Mouse (Mus musculus) common myeloid progenitor, adult 5-6 weeks (primary cell): Measurements from ENCODE around the gene Gm7247. TPM values are rescaled to one million over a fixed set of nuclear protein-coding genes. Genes with fewer than 3 reads are reported as not detected.
"Not testable (repeated sequence)": the region's sequence is repeated elsewhere in the genome, so short reads cannot be mapped to it uniquely, and the experiment has no call there.

Experiments
- ATAC-seq: replicated peaks from 2 replicates; pipeline ENCODE4 v1.8.0; 2016; ENCODE audit warnings: low read depth, mild to moderate bottlenecking, moderate TSS enrichment, inconsistent platforms; ENCODE audit not compliant: poor library complexity, severe bottlenecking
- total RNA-seq: library from RNA; stranded (forward); fragments of 200-1000, 187-1606 nt; gene quantifications from 2 replicates; pipeline ENCODE4 v1.2.3, GENCODE M21; 2017

Gene Gm7247
- total RNA-seq, 1 experiment from 2014 or later, result not detected

GRCm38 (mm10) chr14:51483671-51484070 is 122.1 kb downstream of the Gm7247 start:
- no peak for ATAC-seq

DNA sequence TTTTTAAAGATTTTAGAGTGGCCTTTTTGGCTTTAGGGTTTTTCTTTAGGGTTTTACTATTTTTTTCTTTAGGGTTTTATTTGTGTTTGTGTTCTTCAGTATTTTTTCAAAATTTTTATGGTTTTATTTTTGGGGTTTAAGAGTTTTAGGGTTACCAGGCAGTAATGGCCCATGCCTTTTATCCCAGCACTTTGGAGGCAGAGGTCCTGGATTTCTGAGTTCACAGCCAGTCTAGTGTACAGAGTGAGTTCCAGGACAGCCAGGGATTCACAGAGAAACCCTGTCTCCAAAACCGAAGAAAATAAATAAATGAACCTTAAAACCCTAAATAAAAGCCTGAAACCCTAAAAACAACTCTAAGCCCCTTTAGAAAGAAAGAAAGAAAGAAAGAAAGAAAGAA is 124.6 kb downstream of the Gm7247 start:
- no peak for ATAC-seq

GRCm38 (mm10) chr14:51495781-51496180 is 134.2 kb downstream of the Gm7247 start:
- no peak for ATAC-seq

DNA sequence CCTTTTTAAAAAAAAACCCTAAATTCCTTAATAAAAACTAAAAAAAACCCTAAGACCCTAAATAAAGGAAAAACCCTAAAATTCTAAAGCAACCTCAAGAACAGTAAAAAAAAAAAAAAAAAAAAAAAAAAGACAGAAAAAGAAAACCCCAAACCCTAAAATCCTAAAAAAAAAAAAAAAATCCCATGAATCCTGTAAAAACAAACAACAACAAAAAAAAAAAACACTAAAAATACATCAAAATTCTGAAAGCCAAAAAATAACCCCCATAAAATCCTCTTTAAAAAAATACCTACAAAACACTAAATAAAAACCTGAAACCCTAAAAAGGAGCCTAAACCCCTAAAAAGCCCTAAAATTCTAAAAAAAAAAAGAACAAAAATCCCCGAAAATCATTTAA is 135.4 kb downstream of the Gm7247 start:
- no peak for ATAC-seq

DNA sequence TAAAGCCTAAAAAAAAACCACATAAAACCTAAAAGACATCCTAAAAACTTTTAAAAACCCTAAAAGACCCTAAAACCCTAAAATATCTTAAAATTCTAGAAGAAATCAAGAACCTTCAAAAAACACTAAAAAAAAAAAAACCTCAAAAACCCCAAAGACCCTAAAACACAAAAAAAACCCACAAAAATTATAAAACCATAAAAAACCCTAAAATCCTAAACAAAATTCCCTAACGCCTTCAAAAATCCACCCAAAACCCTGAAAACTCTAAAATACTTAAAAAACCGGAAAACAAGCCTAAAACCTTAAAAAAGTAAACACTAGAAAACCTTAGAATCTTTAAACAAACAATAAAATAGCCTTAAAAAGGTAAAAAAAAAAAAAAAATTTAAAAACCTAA is 136.4 kb downstream of the Gm7247 start:
- ATAC-seq, result no peak

DNA sequence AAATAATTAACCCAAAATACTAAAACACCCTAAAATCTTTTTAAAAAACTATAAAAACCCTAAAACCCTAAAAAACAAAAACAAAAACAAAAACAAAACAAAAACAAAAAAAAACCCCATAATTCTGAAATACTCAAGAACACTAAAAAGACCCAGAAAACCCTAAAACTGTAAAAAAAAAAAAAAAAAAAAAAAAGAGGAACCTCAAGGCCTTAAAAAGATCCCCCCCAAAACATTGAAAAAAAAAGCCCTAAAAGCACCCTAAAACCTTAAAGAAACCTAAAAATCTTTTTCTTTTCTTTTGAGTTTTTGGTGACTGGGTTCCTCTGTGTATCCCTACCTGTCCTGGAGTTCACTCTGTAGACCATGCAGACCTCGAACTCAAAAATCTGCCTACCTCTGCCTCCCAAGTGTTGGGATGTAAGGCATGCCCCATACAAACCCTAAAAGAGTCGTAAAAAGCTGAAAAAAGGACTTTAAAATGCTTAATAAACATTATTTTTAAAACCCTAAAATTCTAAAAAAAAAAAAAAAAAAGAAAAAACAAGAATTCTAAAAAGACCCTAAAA is 138.2 kb downstream of the Gm7247 start:
- ATAC-seq, result no peak

DNA sequence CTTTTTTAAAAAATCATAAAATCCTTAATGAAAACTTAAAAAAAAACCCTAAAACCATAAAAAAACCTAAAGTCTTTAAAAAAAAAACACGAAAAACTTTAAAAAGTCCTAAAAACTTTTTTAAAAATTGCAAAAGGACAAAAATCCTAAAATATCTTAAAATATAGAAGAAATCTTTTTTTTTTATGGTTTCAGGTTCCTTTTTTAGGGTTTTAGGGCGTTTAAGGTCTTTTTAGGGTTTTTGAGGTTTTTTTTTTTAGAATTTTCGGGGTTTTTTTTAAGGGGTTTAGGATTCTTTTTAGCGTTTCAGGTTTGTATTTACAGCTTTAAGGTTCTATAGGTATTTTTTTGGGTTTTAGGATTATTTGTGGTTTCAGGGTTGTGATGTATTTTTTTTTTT is 138.9 kb downstream of the Gm7247 start:
- ATAC-seq, result no peak

GRCm38 (mm10) chr14:51507416-51507815 is 145.9 kb downstream of the Gm7247 start:
- no peak for ATAC-seq

DNA sequence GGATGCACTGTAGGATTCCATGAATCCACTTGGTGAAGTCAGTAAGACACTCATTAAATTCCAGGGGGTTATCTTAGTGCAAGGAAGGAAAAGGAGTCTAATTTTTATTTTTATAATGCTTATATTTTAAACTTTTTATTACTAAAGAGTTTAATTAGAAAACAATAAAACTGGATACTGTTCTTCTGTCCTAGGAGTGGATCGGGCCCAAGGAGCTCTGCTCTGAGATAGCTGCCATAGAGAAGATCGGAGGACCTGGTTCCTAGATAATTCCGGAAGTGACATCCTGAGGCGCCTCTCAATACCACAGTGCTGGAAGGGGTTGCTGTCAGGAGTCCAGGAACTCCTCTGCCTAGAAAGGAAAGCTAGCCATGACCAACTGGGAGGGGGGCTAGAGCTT is 190.9 kb downstream of the Gm7247 start, which contains the start of gene Gm5622:
Gene Gm5622 (plus strand): TSS at position 301 of the 400 bp plus-strand sequence.
- ATAC-seq, result no peak

DNA sequence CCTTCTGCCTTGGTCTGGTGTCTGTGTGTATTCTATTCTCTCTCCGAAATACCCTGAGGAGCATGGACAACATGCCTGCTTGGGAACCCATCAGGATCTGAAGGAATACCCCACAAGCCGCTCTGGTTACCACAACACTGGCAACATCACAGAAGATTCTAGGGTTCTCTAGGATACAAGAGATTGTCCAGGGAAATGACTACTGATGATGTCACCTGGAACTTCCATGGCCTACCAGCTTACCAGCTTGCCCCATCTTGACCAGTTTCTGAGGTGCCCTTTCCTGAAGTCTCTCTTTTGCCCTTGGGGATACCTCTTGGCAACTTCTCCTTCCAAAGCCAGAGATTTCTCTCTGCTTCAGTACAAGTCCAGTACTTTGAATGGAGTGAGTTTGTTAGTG is 212.4 kb downstream of the Gm7247 start, which contains the start of gene Gm17175:
Gene Gm17175 (minus strand): TSS at position 101 of the 400 bp plus-strand sequence.
- ATAC-seq, result not testable (repeated sequence)

DNA sequence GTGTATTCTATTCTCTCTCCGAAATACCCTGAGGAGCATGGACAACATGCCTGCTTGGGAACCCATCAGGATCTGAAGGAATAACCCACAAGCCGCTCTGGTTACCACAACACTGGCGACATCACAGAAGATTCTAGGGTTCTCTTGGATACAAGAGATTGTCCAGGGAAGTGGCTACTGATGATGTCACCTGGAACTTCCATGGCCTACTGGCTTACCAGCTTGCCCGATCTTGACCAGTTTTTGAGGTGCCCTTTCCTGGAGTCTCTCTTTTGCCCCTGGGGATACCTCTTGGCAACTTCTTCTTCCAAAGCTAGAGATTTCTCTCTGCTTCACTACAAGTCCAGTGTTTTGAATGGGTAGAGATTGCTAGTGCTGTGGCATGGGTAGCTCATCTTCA is 230.5 kb downstream of the Gm7247 start, which contains the start of gene Gm17174:
Gene Gm17174 (minus strand): TSS at position 101 of the 400 bp plus-strand sequence.
- ATAC-seq, result not testable (repeated sequence)

- ATAC-seq, result no peak
Measured at GRCm38 (mm10) chr14:51611210-51611609, 249.7 kb downstream of the Gm7247 start, which contains the start of gene Gm17078. Gene Gm17078, minus strand, starts transcription at chr14:51611310.

Other genes starting within 250 kb of the Gm7247 start
- not detected in 2 replicates for gene Eddm3b, start 247.3 kb upstream of the Gm7247 start, total RNA-seq
- 49.7 and 62.1 TPM in 2 replicates for gene Rnase6, start 237.8 kb upstream of the Gm7247 start, total RNA-seq
- gene Rnase1, start 215.0 kb upstream of the Gm7247 start, total RNA-seq, result not detected in 2 replicates
- gene Rnase2b, start 199.5 kb upstream of the Gm7247 start, total RNA-seq, result not detected in 2 replicates
- gene Ang2, start 162.6 kb upstream of the Gm7247 start, total RNA-seq, result not detected in 2 replicates
- not detected in 2 replicates for gene Ear14, start 158.4 kb upstream of the Gm7247 start, total RNA-seq
- gene Rnase2a, start 105.6 kb upstream of the Gm7247 start, total RNA-seq, result not detected in 2 replicates
- gene Vmn2r88, start 49.1 kb downstream of the Gm7247 start, total RNA-seq, result not detected in 2 replicates
- gene Vmn2r89, start 90.1 kb downstream of the Gm7247 start, total RNA-seq, result not detected in 2 replicates
- gene Gm5622, start 191.0 kb downstream of the Gm7247 start, total RNA-seq, result not detected in 2 replicates
- not detected in 2 replicates for gene Gm17175, start 212.3 kb downstream of the Gm7247 start, total RNA-seq
- not detected in 2 replicates for gene Gm17174, start 230.4 kb downstream of the Gm7247 start, total RNA-seq
- not detected in 2 replicates for gene Gm17078, start 249.6 kb downstream of the Gm7247 start, total RNA-seq